Mouse (Mus musculus) spleen, postnatal 10 days (tissue): Measurements from ENCODE around the gene Gk5.
"Not testable (repeated sequence)": the region's sequence is repeated elsewhere in the genome, so short reads cannot be mapped to it uniquely, and the experiment has no call there.

ENCODE experiments used
- DNase-seq, 2 experiments: peaks; one replicate each; pipeline ENCODE4 v3.0.0; 2021 to 2022; ENCODE audit warnings: low spot score in 2 of 2

Gene Gk5

DNA sequence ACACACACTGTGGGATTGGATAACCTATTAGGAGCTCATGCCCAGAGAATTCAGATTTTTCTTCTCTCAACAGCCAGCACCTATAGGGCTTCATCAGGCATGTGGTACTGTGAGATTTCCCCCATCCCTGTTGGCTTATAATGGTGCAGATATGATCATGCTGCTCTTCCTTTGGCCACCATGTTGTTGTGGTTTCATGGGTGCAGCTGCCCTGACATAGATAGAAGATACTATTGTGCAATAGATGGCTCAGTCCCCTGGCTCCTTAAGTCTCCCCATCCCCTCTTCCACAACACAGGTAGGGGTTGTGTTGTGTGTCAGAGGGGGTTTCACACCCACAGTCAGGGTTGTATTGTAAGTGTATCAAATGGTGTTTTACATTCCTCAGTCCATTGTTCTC, 25.7 kb downstream of the Gk5 start:
- no peak for DNase-seq

DNA sequence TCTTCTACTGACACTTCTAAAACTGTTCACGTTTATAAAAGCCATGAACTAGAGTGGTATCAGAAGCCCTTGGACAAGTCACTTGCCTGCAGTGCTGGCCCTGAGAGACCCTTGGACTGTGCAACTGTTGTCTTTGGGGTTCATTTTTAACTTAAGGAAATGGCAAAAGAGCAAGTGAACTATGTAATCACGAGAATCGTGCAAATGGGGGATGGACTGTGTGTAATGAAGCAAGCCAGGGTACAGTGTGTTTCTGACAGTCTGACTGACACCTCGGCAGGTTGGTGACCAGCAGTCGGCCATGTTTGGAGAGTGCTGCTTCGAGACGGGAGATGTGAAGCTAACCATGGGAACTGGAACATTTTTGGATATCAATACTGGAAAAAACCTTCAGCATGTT, 33.6 kb downstream of the Gk5 start:
- DNase-seq = no peak

DNA sequence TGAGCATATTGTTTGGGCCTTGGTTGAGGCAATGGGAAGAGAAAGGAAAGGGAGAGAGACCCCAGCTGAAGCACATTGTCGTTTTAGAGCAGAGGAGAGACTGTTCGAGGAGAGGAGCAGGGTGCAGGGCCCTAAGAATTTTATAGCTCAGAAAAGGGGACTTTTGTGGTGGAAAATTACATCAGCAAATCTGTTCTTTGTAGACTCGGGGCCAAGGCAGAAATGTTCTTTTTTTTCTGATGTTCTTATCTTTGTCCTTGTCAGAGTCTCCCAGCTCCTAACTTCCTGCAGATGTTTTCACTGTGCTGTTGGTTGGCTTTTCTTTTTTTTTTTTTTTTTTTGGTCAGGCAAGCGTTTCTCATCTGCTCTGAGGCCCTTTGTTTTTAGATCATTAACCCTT, 39.3 kb downstream of the Gk5 start:
- no peak for DNase-seq

DNA sequence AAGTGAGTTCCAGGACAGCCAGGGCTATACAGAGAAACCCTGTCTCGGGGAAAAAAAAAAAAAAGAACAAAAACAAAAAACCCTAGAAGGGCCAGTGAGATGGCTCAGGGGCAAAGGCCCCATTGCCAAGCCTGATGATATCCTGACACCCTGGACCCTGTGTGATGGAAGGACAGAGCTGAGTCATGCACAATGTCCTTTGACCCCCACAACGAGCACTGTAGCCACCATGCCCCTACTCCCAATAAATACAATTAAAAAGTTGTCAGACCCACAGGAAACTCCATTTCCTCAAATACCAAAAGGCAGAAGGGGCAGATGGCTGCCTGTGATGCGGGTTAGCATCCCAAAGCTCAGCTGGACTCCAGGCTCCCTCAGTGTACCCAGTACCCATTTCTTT, 39.9 kb downstream of the Gk5 start:
- no peak for DNase-seq

DNA sequence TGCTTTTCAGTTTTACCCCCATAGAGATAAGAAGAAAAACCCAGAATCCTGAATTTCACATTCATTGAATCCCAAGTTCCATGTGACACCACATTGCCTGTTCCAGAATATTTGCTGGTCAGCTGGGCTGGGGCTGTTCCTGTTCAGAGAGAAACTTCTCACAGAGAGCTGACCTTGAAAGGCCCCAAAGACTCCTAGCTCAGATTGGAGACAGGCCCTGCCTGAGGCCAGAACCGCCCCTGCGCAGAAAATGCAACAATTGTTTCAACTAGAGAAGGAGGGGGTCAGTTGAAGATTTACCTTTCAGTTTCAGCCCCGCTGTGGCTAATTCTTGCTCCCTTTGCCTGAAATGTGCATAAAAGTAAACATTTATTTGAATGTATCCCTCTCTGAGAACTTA, 41.6 kb downstream of the Gk5 start:
- no peak for DNase-seq

DNA sequence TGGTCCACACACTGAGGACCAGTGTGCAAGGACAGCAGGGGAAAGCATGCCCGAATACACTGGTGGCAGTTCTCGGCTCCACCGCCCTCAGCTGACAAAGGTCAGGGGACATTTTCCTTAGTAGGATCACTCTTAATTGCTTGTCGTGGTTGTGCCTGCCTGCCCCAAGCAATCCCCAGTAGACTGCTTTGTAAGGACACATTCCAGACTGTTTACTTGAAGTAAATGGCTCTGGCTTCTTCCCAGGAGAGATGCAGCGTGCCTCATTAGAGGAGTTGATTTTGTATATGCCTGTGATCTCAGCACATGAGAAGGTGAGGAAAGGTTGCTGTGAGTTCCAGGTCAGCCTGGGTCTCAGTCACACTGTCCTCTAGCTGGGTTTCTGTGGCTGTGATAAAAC, 43.3 kb downstream of the Gk5 start:
- DNase-seq = no peak

DNA sequence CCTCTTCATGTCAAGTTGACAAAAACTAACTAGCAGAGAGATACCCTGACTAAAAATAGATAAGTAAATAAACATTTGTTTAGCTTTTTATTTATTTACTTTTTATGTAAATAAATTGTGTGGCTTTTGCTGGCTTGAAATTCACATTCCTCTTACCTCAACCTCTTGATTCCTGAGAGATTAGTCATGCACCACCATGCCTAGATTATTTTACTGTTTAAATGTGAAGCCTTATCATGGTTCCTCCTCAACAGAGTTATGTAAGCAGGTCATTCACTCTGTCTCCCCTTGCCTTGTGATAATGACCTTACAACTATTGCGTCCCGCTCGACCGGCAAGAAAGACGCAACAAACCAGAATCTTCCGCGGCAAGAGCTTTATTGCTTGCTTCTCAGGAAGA, 44.3 kb downstream of the Gk5 start:
- no peak for DNase-seq

DNA sequence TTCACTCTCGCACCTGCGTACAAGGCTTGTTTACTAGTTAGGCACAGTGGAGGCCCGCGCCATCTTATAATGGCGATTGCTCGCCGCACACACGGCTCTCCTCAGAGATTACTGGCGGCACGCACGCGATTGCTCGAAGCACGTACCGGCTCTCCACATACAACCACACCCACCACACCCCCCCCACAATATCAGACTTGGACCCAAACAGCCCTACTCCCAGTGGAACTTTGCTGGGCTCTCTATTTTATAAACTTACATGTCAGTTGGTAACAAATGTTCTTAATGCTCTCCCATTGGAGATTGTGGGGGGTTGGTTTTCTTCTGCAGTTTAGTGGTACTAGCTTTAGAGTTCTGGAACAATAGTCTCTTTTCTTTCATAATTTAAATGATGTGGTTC, 44.8 kb downstream of the Gk5 start:
- not testable (repeated sequence) for DNase-seq

DNA sequence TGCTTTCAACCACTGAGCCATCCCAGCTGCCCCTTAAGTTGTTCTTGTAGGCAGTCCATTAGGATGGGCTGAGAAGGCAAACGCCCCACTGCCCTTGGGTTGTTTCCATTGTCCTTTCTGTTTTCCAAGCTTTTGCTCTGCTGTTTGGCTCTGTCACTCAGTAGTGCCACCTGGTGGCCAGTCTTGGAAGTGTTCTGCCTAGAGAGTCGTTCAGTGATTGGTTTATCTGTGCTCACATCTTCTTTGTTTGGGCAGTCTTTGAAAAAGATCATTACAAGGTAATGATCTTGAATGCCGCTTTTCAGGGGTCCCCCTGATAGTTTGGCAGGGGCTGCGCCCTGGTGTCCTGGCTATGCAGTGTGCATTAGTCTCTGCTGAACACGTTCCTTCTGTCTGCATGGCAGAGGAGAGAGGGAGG, 48.0 kb downstream of the Gk5 start:
- DNase-seq = peak; percentile 80 to 85

DNA sequence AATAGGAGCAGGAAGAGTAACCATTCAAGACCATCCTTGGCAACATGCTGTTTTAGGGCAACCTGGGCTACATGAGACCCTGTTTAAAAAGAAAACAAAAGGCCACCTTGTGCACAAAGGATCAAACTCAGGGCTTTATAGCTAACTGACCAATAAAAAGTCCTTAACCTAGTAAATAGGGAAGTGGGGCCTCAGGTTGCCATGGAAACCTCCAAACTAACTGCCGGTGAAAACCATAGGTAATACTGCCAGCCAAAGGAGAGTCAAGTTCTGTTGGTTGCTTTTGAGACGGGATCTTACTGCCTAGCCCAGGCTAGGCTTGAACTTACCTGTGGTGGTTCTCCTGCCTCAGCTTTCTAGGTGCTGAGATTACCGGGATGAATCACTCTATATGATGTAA, 51.4 kb downstream of the Gk5 start:
- no peak for DNase-seq

DNA sequence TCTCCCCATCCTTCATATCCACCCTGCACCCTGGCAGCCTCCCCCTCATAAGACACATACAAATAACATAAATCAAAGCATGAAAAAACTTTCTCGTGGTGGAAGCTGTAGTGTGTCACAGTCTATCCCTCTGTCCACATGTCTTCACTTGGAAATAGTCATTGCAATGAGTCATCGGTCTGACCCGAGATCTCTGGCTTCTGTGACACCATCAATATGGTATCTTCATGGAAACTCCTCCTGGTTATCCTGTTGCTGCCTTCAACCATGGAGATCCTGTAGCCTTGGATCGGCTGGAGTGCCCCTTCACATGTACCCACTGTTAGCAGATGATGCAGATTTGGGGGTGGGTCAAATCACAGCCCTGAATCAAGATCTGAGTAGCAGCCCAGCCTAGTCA, 65.7 kb downstream of the Gk5 start:
- no peak for DNase-seq

DNA sequence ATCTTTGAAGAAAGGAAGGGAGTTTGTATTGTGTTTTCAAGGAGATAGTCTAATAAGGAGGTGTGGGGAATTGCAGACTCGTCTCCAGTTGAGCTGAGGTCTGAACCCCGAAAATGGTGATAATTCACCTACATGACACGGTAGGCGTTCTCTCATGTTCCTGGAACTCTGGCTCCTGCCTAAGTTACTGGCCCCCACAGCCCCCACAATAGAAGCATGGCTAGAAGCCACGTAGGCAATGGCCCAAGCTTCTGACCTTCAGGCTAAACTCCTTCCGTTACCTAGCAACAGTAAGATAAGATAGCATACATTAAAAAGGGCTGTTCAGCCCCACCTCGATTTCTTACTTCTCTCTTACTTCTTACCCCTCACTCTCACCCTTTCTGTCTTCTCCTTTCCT, 67.5 kb downstream of the Gk5 start:
- DNase-seq = no peak

DNA sequence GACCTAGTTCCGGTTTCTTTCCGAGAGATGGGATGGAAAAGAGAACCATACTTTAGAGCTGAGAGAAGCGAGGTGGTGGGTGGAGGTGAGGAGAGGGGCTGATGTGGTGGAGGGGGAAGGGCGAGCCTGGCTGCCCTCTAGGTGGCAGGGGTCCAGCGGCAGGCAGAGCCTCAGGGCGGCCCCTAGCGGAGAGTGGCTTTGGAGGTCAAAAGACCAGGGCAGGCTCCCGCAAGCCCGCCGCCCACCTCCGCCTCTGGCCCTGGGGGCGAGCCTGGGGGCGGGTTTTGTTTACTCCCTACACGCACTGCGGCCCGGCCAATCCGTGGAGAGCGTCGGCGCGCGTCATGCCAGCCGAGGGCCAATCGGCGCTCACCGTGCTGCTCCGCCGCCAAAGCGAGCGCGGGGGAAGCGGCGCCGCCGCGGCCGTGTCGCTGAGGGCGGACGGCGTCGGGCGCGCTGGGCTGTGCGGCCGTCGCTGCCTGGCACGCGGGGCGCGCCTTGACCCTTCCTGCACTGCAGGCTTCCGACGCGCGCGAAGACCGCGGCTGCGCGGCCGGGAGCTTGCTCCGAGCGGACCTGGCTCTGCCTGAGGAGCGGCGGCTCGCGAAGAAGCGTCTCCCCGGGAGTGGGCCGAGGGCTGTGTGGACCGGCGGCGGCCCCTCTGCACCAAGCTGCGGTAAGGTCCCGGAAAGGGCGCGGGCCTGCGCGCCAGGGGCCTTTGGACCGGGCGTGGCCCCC, 76.9 kb downstream of the Gk5 start, which contains the start of gene Tfdp2:
TSS of gene Tfdp2 (plus strand) at position 391 of the 738 bp plus-strand sequence.
- peak; percentile 77 to 90 for DNase-seq

DNA sequence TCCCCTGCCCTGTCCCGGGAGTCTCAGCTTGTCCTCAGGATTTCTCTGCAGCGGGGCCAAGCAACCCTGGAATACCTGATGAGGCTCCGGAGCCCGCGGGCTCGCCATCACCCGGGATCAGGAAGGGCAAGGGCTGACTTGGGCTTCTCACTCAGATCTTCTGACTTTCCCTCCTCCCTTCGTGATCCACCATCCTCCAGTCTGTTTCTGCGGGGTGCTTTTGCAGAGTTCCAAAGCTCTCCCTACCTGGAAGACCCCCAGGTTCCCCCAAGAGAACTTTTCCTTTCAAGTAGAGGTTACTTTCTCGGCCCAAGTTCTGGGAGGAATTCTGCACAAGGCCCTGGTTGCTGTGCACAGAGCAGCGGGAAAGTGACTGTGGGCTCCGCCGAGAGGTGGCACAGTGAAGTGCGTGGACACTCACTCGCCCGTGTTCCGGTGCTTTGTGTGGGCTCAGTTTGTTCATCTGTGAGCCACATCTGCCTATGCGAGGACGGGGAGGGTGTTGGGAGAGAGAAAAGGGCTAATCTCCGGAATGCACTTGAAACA, 77.5 kb downstream of the Gk5 start:
- peak in 1 of 2 experiments; percentile 69 for DNase-seq

DNA sequence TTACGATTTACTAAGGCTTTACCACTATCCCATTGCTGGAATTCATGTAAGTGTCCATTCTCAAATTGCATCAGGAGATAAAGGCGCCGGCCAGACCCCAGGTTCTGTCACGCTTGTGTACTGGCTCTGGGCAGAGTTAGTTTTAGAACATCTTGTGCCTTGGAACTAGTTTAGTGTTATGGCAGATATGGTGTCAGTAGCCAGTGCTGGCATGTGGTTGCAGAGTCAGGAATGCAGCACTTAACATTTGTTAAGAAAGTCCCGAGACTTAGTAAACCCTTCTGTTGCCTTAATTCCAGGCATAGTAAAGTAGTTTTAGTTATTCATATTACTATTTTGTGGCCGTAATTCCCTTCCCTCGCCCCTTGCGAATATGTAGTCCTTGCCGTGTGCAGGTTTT, 78.6 kb downstream of the Gk5 start:
- DNase-seq = no peak

DNA sequence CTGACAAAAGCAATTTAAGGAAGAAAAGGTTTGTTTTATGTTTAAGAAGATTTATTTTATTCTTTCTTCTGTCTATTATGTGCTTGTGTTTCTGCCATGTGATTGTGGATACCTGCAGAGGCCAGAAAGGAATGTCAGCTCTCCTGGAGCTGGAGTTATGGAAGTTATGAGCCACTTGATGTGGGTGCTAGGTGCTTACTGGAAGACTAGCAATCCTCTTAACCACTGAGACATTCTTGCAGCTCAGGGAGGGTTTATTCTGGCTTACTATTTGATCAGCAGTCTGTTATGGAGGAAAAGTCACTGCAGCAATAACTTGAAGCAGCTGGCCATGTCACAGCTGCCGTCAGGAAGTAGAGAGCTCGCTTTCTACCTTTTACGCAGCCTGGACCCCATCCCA, 84.5 kb downstream of the Gk5 start:
- DNase-seq = no peak

DNA sequence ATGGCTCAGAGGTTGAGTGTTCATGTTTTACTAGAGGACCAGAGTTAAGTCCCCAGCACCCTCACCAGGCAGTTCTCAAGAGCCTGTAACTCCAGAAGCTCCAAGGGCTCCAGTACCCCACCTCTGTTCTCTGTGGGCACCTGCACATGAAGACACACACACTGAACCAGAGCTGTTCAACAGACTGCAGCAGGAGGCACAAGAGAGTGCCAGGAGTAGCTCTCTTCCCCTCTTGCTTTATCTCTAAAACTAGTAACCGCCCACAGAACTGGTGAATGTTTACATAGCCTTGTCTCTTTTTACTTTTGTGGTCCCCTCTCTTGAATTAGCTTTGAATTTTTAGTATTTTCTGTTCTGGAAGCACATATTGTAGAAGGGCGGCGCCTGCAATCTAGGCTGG, 88.3 kb downstream of the Gk5 start:
- DNase-seq = no peak

DNA sequence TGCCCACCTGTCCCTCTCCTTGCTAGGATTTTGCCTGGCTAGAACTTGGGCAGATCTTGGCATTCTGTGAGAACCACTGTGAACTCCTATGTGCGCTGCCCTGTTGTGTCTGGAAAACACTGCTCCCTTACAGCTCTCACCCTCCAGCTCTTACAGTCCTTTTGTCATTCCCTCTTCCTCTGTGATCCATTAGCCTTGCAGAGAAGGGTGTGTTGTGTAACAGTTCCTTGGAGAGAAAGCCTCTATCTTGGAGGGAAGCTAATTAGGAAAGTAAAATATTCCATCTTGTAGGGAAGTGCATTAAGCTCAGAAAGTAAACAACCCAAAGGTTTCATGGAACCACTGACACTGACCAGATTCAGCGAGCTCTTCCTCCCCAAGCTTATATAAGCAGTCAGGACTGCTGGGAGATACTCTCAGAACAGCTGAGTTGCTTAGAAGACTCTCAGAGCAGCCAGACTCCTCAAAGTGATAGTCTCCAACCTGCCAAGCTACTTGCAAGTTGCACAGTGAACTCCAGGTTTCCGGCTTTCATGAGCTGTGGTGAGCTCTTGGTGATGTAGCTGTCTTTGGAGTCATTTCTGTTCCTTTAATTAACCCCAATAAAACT, 94.0 kb downstream of the Gk5 start:
- no peak for DNase-seq

DNA sequence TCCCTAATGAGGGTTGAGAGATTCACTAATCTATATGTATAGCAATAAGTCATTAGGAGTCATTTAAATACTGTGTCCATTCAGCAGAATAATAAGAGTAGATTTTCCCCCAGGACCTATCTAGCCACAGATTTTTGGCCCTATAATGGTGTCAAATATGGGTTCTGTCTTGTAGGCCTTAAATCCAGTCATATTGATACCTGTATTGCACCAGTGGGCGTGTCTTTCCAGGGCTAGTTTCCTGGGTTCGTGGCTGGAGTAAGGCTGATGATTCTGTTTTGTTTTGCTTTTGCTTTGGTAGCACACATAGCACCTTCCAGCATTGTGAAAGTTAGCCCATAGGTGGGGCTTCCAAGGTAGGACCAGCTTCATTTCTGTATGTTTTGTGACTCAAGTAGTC, 95.0 kb downstream of the Gk5 start:
- no peak for DNase-seq

DNA sequence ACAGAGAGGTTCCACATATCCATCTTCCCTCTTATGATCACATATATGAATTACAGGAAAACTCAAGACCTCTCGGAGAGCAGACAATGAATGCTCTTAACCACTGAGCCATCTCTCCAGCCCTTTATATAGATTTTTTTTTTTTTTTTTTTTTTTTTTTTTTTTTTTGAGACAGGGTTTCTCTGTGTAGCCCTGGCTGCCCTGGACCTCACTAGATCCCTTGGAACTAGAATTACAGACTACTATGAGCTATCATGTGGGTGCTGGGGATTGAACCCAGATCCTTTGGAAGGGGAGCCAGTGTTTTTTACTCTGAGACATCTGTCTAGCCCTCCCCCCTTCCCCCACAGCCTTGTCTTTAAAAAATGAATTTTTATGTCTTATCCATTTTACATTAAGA, 98.1 kb downstream of the Gk5 start:
- DNase-seq = no peak

DNA sequence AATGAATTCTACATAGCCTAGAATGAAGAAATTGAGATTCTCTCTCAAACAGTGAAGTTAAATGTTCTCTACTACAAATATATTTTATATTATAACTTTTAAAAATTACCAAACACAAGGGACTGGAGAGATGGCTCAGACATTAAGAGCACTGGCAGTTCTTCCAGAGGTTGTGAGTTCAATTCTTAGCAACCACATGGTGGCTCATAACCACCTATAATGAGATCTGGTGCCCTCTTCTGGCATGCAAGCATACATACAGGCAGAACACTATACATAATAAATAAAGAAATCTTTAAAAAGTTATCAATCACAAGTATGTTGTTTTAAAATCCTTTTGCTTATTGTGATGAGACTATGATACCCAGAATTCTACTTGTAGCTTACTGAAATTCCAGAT, 98.6 kb downstream of the Gk5 start:
- DNase-seq = peak in 1 of 2 experiments; percentile 28

DNA sequence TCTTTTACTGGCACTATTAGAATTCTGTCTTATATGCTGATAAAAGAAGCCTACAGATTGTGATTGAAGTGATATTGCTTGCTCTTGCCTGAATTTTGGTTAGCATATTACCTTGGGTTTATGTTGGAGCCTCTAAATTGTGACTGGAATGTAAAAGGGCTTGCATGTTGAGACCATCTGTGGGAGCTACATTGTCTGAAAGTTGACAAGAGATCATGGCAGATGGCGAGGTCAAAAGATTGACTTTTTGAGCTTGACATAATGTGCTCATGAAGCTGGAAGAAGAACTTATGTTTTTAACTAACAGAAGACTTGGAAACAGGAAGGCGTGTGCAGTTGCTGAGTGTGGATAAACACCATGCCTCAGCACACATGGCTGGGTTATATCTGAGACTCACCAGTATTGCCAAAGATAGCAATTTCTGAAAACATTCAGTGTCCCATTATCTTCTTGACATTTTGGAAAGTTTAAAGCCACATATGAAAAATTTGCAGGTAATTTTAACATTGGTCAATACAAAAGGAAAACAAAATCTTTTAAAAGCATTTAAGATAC, 100.0 kb downstream of the Gk5 start:
- no peak for DNase-seq

DNA sequence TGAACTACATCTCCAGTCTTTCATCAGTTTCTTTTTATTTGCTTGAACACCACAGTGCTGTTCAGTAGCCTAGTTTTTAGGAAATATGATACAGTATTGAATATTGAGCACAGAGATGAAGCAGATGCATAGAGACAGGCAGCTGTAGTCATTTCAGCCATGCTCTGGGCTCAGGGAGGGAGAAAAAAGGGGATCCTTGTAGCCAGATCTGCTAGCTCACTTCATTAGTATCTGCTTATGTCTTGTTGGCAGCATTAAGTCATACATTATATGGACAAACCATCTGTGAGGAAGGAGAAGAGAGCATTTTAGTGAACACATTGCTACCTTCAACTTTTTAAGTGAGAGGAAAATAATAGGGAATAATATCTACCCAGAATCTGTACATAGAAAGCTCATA, 101.3 kb downstream of the Gk5 start:
- DNase-seq = no peak
